Mouse (Mus musculus): ENCODE measurements around the gene Itpkc. TPM values are rescaled to one million over a fixed set of nuclear protein-coding genes. Genes with fewer than 3 reads are reported as not detected.

The Itpkc gene
- polyA plus RNA-seq, 1 experiment from 2014 or later, result 5.9 TPM

DNA sequence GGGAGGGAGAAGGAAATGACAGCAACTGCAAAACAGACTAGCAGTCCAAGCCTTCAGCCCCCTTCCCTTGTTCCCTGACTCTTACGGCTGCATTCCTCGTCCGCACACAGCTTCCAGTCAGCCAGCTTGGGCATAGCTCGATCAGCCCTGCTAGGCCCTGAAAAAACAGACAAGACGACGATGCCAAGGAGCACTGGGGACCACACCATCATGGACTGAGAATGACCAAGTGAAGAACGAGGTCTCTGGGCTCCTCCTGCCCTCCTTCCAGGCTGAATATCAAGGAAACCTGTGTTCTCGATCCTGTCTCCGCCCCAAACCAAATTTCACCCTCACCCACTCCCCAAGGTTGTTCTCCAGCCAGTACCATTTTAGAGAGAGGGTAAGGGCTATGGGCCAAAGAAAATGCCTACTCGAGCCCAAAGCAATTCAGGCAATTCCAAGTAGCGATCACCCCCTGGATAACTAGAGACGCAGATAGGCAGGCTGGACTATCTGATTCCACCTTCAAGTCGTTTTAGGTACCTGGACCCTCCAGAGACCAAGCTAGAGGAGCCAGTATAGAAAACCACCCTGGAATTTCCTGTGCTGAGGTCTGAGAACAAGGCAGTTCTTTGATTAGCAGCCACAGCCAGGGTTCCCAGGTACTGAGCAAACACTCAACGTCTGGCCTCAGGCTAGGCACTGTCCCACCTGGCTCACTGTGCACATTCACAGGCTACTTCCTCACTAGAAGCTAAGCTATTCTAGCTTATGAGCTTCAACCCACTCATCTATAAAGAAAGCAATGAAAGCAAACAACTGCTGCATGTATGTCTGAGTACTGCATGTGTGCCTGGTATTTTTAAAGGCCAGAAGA, 47.4 kb downstream of the Itpkc start, which contains the start of the genes Gm21983 and Mia:
TSS of gene Gm21983 (minus strand) at position 250 of the 859 bp plus-strand sequence.
TSS of gene Mia (minus strand) at position 321 of the 859 bp plus-strand sequence.
- peaks cover 26% of the 10 kb centered on the region for H3K4me1 ChIP-seq
- no peaks in the 10 kb centered on the region for H3K27me3 ChIP-seq (ENCODE audit: low read depth, poor library complexity, severe bottlenecking)
- 0 out of 2 replicates have a peak within 1 kb of the TSS, but pooled peaks have one; percentile 78 for H3K4me3 ChIP-seq
- WGBS, result 78% methylated on average over 14 of the region's 14 CpGs
- no peak for DNase-seq (ENCODE audit: low spot score)
- H3K27ac ChIP-seq (replicated peaks), result no peak within 1 kb of the TSS
- peaks cover 33% of the 10 kb centered on the region for H3K36me3 ChIP-seq
- H3K9me3 ChIP-seq (replicated peaks), result peaks cover 10% of the 10 kb centered on the region

DNA sequence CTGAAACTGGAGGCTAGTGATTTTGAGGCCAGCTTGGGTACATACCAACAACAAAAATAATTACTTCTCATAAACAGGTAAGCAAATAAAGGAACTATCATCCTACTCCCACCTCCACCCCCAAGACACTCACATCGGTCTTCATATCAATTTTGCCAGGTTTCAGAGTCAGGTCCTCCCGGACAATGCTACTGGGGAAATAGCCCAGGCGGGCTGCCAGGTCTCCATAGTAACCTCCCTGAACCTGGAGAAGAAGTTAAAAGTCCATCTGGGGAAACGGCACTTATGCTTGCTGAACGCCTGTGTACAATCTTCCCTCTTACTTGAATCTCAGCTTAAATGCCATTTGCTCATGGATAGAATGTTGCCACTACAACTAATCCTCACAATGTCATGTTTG, 48.4 kb downstream of the Itpkc start:
- 55% methylated on average over 5 of the region's 5 CpGs for WGBS
- Histone ChIP-seq H3K9me3 (replicated peaks) (peaks cover 5% of the 10 kb centered on the region), H3K4me3 (peak overlapping the region; percentile 78; the same call in 1 of the 2 replicates), H3K36me3 (peaks cover 33% of the 10 kb centered on the region), H3K27me3 (ENCODE audit: low read depth, poor library complexity, severe bottlenecking) (no peaks in the 10 kb centered on the region), H3K4me1 (peaks cover 26% of the 10 kb centered on the region), H3K27ac (replicated peaks) (no peak overlapping the region)
- no peak for DNase-seq (ENCODE audit: low spot score)

DNA sequence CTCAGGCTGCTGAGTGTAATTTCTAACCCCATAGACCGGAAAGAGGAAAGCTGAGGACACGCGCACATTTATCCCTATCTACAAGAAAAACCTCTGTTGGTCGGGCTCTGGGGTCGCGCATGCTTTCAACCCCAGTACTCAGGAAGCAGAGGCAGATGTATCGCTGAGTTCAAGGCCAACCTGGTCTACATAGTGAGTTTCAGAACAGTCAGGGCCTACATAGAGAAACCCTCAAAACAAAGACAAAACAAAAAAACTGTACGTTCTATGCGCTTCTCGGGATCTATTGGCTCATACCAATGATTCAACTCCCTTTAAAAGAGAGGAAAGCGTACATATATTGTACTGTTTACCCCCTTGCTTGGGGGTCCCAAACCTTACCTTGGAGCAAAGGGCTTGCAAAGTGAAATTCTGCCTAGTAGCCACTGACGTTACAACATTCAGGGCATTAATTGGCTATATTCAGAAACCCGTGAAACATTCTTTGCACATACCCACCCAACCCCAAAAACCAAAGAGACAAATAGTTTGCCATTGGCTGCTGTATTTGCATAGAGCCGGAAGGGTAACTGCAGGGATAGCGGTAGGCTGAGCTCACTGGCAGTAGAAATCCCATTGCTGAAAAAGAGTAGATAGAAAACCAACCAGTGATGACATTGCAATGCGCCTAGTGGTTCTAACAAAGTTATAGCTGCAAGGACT, 49.1 kb downstream of the Itpkc start:
- Histone ChIP-seq H3K36me3 (peaks cover 32% of the 10 kb centered on the region), H3K27me3 (ENCODE audit: low read depth, poor library complexity, severe bottlenecking) (no peaks in the 10 kb centered on the region), H3K4me3 (peak overlapping the region; percentile 78), H3K4me1 (peaks cover 26% of the 10 kb centered on the region), H3K27ac (replicated peaks) (peak overlapping the region; percentile 81), H3K9me3 (replicated peaks) (0 out of 2 replicates have a peak, but pooled peaks cover 3% of the 10 kb centered on the region)
- no peak for DNase-seq (ENCODE audit: low spot score)
- WGBS, result 49% methylated on average over 16 of the region's 16 CpGs

DNA sequence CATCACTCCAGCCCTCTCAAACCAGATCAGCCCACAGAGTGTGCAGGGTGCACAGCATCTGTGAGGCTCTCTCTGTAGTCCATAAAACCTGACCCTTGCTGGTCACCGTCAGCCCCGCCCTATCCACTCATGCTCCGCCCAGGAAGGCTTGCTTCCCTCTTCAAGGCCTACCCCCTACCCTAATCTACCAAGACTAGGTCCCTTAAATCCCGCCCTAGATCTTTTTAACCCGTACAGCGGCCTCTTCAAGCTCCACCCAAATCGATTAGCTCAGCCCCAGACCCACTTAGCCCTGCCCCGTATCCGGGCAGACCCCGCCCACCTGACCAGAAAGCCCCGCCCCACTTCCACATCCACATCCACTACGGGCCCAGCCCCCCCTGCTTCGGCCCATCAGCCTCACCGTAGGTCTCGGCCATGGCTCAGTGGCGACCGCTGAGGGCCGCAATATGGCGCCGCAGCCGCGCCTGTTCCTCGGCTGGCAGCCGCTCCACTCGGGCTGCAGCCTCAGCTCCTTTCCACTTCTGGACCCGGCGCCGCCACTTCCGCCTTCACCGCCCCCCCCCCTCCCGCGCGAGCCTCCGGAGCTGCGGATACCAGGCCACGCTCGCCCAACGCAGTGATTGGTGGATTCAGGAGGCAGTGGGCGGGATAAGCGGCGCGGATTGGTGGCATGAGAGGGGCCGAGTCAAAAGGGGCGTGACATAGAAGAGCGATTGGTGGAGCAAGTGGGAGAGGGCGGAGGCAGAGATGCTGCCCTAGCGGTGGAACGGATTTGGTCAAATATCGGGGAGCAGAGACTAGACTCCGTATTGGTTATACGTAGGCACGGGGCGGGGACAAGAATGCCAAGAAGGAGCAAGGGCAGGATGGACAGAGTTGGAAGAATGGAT, 49.9 kb downstream of the Itpkc start, which contains the start of gene Rab4b:
TSS of gene Rab4b (minus strand) at position 573 of the 893 bp plus-strand sequence.
- Histone ChIP-seq H3K4me3 (peak within 1 kb of the TSS; percentile 78), H3K27ac (replicated peaks) (peak within 1 kb of the TSS; percentile 89), H3K27me3 (ENCODE audit: low read depth, poor library complexity, severe bottlenecking) (no peaks in the 10 kb centered on the region), H3K9me3 (replicated peaks) (0 out of 2 replicates have a peak, but pooled peaks cover 3% of the 10 kb centered on the region), H3K36me3 (peaks cover 33% of the 10 kb centered on the region), H3K4me1 (peaks cover 26% of the 10 kb centered on the region)
- DNase-seq (ENCODE audit: low spot score), result peak; percentile 100
- 0% methylated on average over 53 of the region's 53 CpGs for WGBS

DNA sequence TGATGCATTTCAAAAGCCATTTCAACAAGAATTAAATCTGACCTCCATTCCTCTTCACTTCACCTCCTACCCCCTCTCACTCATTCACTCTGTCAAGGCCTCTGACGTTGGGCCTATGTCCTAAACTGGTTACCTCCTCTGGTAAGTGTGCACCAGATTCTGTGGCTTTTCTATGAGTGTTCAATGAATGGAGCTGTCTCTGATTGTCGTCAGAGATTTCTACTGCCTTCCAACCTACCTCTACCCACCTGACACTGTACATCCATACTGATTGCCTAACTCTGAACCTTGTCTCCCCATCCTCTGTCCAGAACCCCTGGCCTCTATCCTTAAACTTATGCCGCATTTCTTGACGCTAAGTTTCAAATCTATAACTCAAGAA, 50.5 kb downstream of the Itpkc start:
- H3K27ac ChIP-seq (replicated peaks), result peak overlapping the region; percentile 89
- H3K27me3 ChIP-seq (ENCODE audit: low read depth, poor library complexity, severe bottlenecking), result no peaks in the 10 kb centered on the region
- peaks cover 30% of the 10 kb centered on the region for H3K36me3 ChIP-seq
- H3K4me3 ChIP-seq, result peak overlapping the region; percentile 78
- no peak for DNase-seq (ENCODE audit: low spot score)
- H3K4me1 ChIP-seq, result peaks cover 26% of the 10 kb centered on the region
- 30% methylated on average over 4 of the region's 4 CpGs for WGBS
- H3K9me3 ChIP-seq (replicated peaks), result 0 out of 2 replicates have a peak, but pooled peaks cover 3% of the 10 kb centered on the region

DNA sequence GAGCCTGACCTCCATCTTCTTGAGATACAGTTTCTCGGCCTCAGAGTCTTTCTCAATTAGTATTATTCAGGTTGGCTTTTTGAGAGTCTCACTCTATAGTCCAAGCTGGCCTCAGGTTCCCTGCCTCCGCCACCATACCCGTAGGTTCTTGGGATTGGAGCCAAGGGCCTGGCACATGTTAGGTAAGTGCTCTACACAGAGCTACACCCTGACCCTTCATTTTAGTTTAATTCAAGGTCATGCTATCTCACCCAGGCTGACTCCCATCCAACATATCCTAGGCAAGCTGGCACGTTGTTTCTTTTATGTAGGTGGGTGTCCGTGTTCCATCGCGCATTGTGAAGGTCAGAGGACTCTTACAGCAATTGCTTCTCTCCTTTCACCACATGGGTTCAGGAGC, 53.6 kb downstream of the Itpkc start:
- no peak for DNase-seq (ENCODE audit: low spot score)
- Histone ChIP-seq H3K4me3 (no peak overlapping the region), H3K27me3 (ENCODE audit: low read depth, poor library complexity, severe bottlenecking) (no peaks in the 10 kb centered on the region), H3K36me3 (peaks cover 49% of the 10 kb centered on the region), H3K9me3 (replicated peaks) (0 out of 2 replicates have a peak, but pooled peaks cover 3% of the 10 kb centered on the region), H3K27ac (replicated peaks) (no peak overlapping the region), H3K4me1 (peaks cover 16% of the 10 kb centered on the region)
- WGBS, result 94% methylated on average over 7 of the region's 7 CpGs

DNA sequence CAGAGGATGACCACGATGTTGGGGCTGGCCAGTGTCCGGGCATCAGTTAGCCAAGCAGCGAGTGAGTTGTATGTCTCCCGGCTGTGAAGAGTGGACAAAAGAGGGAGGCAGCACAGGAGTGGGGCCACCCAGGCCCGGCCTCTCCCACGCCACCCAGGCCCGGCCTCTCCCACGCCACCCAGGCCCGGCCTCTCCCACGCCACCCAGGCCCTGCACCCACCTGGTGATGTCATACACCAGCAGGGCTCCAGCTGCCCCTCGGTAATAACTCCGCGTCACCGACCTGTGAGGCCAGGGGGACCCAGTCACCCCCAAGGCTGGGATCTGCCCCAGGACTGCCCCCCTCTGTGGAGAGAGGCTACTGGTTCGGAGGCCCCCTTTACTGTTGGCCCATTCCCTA, 54.0 kb downstream of the Itpkc start:
- no peak overlapping the region for H3K27ac ChIP-seq (replicated peaks)
- H3K4me3 ChIP-seq, result no peak overlapping the region
- peaks cover 12% of the 10 kb centered on the region; the same call in 1 of the 2 replicates for H3K4me1 ChIP-seq
- H3K9me3 ChIP-seq (replicated peaks), result 0 out of 2 replicates have a peak, but pooled peaks cover 3% of the 10 kb centered on the region
- WGBS, result 96% methylated on average over 15 of the region's 15 CpGs
- peaks cover 49% of the 10 kb centered on the region for H3K36me3 ChIP-seq
- no peaks in the 10 kb centered on the region for H3K27me3 ChIP-seq (ENCODE audit: low read depth, poor library complexity, severe bottlenecking)
- no peak for DNase-seq (ENCODE audit: low spot score)

DNA sequence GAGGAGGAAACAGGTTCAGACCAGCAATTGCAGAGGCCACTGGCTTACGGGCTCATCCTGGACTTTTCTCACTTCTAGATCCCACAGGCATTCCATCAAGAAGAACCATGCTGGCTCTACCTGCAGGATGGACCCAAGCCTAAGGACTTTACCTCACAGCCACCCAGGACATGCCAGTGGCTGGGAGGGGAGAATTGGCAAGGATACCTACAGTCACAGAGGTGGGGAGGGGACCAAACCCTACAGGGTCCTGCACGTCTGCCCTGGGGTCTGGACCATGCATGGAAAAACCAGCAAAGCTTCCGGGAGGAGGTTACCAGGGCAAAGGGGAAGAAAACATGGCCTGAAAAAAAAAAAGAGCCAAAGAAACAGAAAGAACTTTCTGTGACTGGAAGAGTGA, 57.5 kb downstream of the Itpkc start:
- Histone ChIP-seq H3K27me3 (ENCODE audit: low read depth, poor library complexity, severe bottlenecking) (no peaks in the 10 kb centered on the region), H3K4me1 (peaks cover 9% of the 10 kb centered on the region), H3K4me3 (no peak overlapping the region), H3K36me3 (peaks cover 55% of the 10 kb centered on the region), H3K27ac (replicated peaks) (no peak overlapping the region), H3K9me3 (replicated peaks) (no peaks in the 10 kb centered on the region)
- no peak for DNase-seq (ENCODE audit: low spot score)
- 89% methylated on average over 3 of the region's 3 CpGs for WGBS

DNA sequence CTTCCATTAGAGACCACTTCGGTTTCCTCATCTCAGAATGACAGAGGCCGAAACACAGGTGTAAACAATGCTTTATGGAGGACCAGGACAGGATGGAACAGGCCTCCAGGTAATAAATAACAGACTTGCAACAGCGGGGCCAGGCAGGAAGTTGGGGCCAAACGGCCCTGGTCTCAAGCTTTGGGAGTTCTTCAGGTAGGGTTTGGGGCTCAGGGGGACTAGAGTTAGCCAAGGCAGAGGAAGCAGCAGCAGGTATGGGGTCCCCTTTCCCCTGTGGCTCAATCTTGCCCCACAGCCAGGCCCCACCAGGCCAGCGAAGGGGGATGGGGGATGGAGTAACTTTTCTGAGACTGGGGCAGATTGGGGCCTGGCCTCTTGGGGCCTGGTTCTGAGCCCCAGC, 60.1 kb downstream of the Itpkc start:
- DNase-seq (ENCODE audit: low spot score), result no peak
- Histone ChIP-seq H3K9me3 (replicated peaks) (no peaks in the 10 kb centered on the region), H3K4me1 (peaks cover 33% of the 10 kb centered on the region), H3K27ac (replicated peaks) (no peak overlapping the region), H3K4me3 (no peak overlapping the region), H3K27me3 (ENCODE audit: low read depth, poor library complexity, severe bottlenecking) (no peaks in the 10 kb centered on the region), H3K36me3 (peaks cover 53% of the 10 kb centered on the region)
- 94% methylated on average over 5 of the region's 5 CpGs for WGBS

DNA sequence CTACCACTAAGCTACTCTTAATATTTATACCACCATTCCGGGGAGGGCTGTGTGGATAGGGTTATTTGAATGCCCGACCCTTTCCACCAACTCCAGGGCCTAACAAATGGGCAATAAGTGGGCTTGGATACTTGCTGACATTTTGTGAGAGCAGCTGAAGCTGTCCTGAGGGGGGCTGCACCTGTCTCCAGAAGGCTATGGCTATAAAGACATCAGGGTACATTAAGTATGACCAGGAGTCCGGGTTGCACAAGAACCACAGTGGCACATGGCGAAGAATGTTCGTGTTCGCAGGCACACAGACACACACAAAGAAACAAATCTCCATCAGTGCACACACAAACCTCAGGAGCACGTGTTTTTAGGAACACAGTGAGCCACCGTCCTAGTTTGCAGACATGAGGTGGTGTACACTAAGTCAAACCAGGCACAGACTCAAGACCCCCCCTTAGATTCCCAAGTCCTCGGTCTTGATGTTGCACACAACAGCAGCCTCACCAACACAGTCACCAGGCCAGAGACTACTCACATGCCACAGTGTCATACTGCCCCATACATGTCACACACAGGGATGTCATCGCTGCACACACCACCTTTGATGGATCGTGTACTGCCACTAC, 60.9 kb downstream of the Itpkc start:
- WGBS, result 81% methylated on average over 11 of the region's 11 CpGs
- H3K9me3 ChIP-seq (replicated peaks), result no peaks in the 10 kb centered on the region
- peak overlapping the region; percentile 86 for H3K4me3 ChIP-seq
- no peak for DNase-seq (ENCODE audit: low spot score)
- H3K4me1 ChIP-seq, result peaks cover 41% of the 10 kb centered on the region
- H3K27ac ChIP-seq (replicated peaks), result peak overlapping the region; percentile 98
- peaks cover 55% of the 10 kb centered on the region for H3K36me3 ChIP-seq
- no peaks in the 10 kb centered on the region for H3K27me3 ChIP-seq (ENCODE audit: low read depth, poor library complexity, severe bottlenecking)

DNA sequence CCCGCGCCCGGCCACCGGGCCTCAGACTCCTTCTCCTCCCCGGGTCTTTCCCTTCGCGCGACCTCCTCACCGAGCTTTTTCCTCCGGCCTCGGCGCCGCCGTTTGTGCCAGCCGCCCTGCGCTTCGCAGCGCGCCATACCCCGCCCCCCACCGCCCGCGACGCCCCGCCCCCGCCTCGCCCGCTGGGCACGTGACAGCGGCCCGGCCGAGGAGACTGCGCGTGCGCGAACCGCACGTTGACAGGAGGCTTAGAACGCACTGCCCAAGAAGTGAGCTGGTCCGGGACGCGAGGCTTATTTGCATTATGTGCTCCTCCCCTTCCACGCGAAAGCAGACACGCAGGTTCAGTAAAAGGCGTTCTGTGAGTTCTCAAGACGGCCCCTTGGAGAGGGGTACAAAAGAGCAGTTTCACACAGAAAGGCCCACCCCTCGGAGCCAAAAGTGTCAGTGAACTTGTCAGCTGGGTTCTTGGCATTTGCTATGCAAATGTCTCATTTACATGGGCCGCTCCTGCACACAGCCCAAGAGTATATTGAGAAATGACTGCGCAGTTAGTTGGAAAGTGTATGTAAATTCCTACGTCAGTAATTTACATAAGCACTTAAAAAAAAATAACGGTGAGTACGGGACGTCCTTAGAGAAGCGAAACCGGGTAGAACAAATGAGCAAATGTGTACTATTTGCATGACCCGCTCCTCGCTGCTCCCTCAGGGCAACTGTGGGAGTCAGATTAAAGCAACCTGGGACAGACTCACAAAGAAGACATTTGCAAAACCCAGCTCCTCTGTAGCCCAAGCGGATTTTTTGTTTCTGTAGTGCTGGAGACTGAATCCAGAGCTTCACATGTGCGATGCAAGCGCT, 61.6 kb downstream of the Itpkc start, which contains the start of gene Egln2:
TSS of gene Egln2 (minus strand) at position 189 of the 861 bp plus-strand sequence.
- no peaks in the 10 kb centered on the region for H3K9me3 ChIP-seq (replicated peaks)
- peak within 1 kb of the TSS; percentile 98 for H3K27ac ChIP-seq (replicated peaks)
- peak within 1 kb of the TSS; percentile 86 for H3K4me3 ChIP-seq
- H3K36me3 ChIP-seq, result peaks cover 55% of the 10 kb centered on the region
- peaks cover 48% of the 10 kb centered on the region for H3K4me1 ChIP-seq
- peak; percentile 96 for DNase-seq (ENCODE audit: low spot score)
- whole genome bisulfite sequencing, result 2% methylated on average over 61 of the region's 61 CpGs
- no peaks in the 10 kb centered on the region for H3K27me3 ChIP-seq (ENCODE audit: low read depth, poor library complexity, severe bottlenecking)
